Mouse (Mus musculus): ENCODE results near the gene AI597479.

GRCm38 (mm10) chr1:43142849-43143248, 44.3 kb downstream of the AI597479 start:
- TF ChIP-seq CTCF (conservative IDR thresholded peaks at IDR 0.05; ENCODE audit: low read length) (no peak), POU5F1 (IDR thresholded peaks at IDR 0.05; ENCODE audit: borderline replicate concordance, low read length) (no peak), NANOG (IDR thresholded peaks at IDR 0.05; ENCODE audit: borderline replicate concordance, low read length) (no peak)
